Mouse (Mus musculus) embryonic facial prominence, embryonic 10.5 days (tissue): ENCODE results near the gene Il23a. TPM values are rescaled to one million over a fixed set of nuclear protein-coding genes. Genes with fewer than 3 reads are reported as not detected.
"Not testable (repeated sequence)": the region's sequence is repeated elsewhere in the genome, so short reads cannot be mapped to it uniquely, and the experiment has no call there.

ENCODE experiments used
- DNase-seq: peaks from one replicate; pipeline ENCODE4 v3.0.0-alpha.2; 2017; ENCODE audit warnings: low spot score
- H3K27ac ChIP-seq: fragments of 300-500 bp; sonication (generic); replicated peaks from 2 replicates; pipeline ENCODE4 v1.5.1; 2016; ENCODE audit warnings: mild to moderate bottlenecking
- H3K27me3 ChIP-seq: fragments of 300-500 bp; sonication (generic); replicated peaks from 2 replicates; pipeline ENCODE4 v1.6.1; 2016; ENCODE audit warnings: low read depth, mild to moderate bottlenecking; ENCODE audit not compliant: poor library complexity, severe bottlenecking
- H3K36me3 ChIP-seq: fragments of 300-500 bp; sonication (generic); replicated peaks from 2 replicates; pipeline ENCODE4 v1.6.1; 2016; ENCODE audit warnings: mild to moderate bottlenecking, moderate library complexity
- H3K4me1 ChIP-seq: fragments of 300-500 bp; sonication (generic); 2 replicates; pipeline ENCODE4 v1.6.1; 2016
- H3K4me3 ChIP-seq: fragments of 300-500 bp; sonication (generic); 2 replicates; pipeline ENCODE4 v1.5.1; 2016; ENCODE audit warnings: mild to moderate bottlenecking, moderate library complexity
- H3K9me3 ChIP-seq: fragments of 300-500 bp; sonication (generic); 2 replicates; pipeline ENCODE4 v1.6.1; 2016; ENCODE audit warnings: mild to moderate bottlenecking
- WGBS: fragments of 180-500 bp; shearing (Covaris S2); methylation state at CpG from one replicate; pipeline ENCODE4 v1.1.7; 2016; 5-methylcytosine and 5-hydroxymethylcytosine counted together
- polyA plus RNA-seq: library from polyadenylated mRNA; unstranded; fragments of >200 nt; fragmentation: Nextera tagmentation; extraction: Ambion mirVana; gene quantifications from 2 replicates; pipeline ENCODE4 v1.2.1, GENCODE M21; 2016

Gene Il23a
- polyA plus RNA-seq, 1 experiment from 2014 or later: not detected

- Histone ChIP-seq H3K27me3 (peaks cover 8% of the 10 kb centered on the region; the same call in 1 of the 2 replicates), H3K4me3 (no peak overlapping the region), H3K36me3 (peaks cover 6% of the 10 kb centered on the region; the same call in 1 of the 2 replicates), H3K4me1 (peaks cover 15% of the 10 kb centered on the region), H3K27ac (no peak overlapping the region), H3K9me3 (no peaks in the 10 kb centered on the region)
- WGBS: 66% methylated on average over 2 of the region's 2 CpGs
- no peak for DNase-seq
Observed at GRCm38 (mm10) chr10:128271883-128272282, 26.7 kb downstream of the Il23a start.

- DNase-seq: no peak
- H3K27me3 ChIP-seq: peaks cover 8% of the 10 kb centered on the region; the same call in 1 of the 2 replicates
- peaks cover 15% of the 10 kb centered on the region for H3K4me1 ChIP-seq
- no peaks in the 10 kb centered on the region; the same call in 1 of the 2 replicates for H3K36me3 ChIP-seq
- peak overlapping the region; percentile 86 for H3K27ac ChIP-seq
- no peaks in the 10 kb centered on the region for H3K9me3 ChIP-seq
- WGBS: 50% methylated on average over 7 of the region's 7 CpGs
- H3K4me3 ChIP-seq: peak overlapping the region; percentile 87
Observed at GRCm38 (mm10) chr10:128270866-128271265, 27.7 kb downstream of the Il23a start.

DNA sequence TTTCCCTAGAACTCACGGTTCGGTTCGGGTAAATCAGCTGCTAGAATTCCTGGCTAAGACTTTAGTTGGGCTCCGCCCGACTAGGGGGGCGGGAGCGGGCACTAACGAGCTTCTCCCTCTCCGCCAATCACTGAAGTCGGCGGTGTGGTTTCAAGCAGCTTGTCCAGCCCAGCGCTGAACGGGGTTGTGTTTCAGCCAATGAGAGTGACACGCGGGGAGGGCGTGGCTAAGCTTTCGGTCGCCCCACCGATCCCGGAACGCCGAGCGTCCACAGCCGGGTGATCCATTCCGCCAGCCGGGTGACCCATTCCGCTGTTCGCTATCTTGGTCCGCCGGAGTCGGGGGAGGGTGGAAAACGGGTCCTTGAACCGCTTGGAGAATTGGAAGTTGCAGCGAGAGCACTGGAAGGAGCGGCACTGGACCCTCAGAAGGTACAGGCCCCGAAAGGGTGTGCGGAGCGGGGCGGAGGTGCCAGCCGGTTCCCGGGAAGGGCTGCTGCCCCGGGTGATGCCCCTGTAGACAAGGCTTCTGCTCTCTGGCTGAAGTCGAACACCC lies 28.2 kb downstream of the Il23a start, which contains the start of gene Stat2:
Stat2 (plus strand) TSS at position 273 of the 555 bp plus-strand sequence.
- no peaks in the 10 kb centered on the region for H3K9me3 ChIP-seq
- peaks cover 8% of the 10 kb centered on the region; the same call in 1 of the 2 replicates for H3K27me3 ChIP-seq
- peaks cover 15% of the 10 kb centered on the region for H3K4me1 ChIP-seq
- under 1% methylated on average over 43 of the region's 43 CpGs for WGBS
- no peaks in the 10 kb centered on the region; the same call in 1 of the 2 replicates for H3K36me3 ChIP-seq
- peak within 1 kb of the TSS; percentile 86 for H3K27ac ChIP-seq
- DNase-seq: peak; percentile 97
- H3K4me3 ChIP-seq: peak within 1 kb of the TSS; percentile 87

- no peaks in the 10 kb centered on the region for H3K9me3 ChIP-seq
- H3K4me3 ChIP-seq: peak overlapping the region; percentile 4; the same call in 1 of the 2 replicates
- WGBS: 88% methylated on average over 16 of the region's 16 CpGs
- DNase-seq: no peak
- H3K36me3 ChIP-seq: no peaks in the 10 kb centered on the region; the same call in 1 of the 2 replicates
- H3K27me3 ChIP-seq: peaks cover 8% of the 10 kb centered on the region; the same call in 1 of the 2 replicates
- H3K27ac ChIP-seq: no peak overlapping the region
- H3K4me1 ChIP-seq: peaks cover 15% of the 10 kb centered on the region
Observed at GRCm38 (mm10) chr10:128269206-128269910, 29.2 kb downstream of the Il23a start.

GRCm38 (mm10) chr10:128268371-128268770 lies 30.2 kb downstream of the Il23a start, which contains the start of gene Apof:
TSS of gene Apof (plus strand) at chr10:128268671.
- DNase-seq: no peak
- Histone ChIP-seq H3K36me3 (no peaks in the 10 kb centered on the region; the same call in 1 of the 2 replicates), H3K9me3 (no peaks in the 10 kb centered on the region), H3K4me1 (peaks cover 15% of the 10 kb centered on the region), H3K4me3 (peak within 1 kb of the TSS; percentile 4; the same call in 1 of the 2 replicates), H3K27ac (no peak within 1 kb of the TSS), H3K27me3 (peaks cover 8% of the 10 kb centered on the region; the same call in 1 of the 2 replicates)
- 71% methylated on average over 6 of the region's 6 CpGs for WGBS

- Histone ChIP-seq H3K27ac (no peak overlapping the region), H3K4me3 (no peak overlapping the region), H3K27me3 (no peaks in the 10 kb centered on the region), H3K9me3 (no peaks in the 10 kb centered on the region), H3K36me3 (no peaks in the 10 kb centered on the region), H3K4me1 (peaks cover 3% of the 10 kb centered on the region; the same call in 1 of the 2 replicates)
- WGBS: 78% methylated on average over 6 of the region's 6 CpGs
- DNase-seq: no peak
Observed at GRCm38 (mm10) chr10:128263393-128264310, 34.9 kb downstream of the Il23a start.

DNA sequence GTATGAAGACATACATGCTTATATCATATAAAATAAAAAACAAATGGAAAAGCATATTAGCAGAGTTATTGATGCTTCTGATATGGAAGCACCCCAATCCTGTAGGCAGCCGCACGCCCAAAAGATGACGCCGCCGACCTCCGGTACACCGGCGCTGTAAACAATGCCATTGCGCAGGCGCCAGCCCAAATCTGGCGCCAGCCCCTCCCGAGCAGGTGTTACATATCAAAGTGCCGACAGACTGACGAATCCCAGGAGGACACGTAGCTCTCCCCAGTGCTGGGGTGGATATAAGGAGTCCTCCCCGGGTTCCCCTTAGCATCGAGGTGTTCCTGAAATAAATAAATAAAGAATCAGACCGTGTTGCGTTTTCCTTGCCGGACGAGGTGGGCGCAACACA lies 36.3 kb downstream of the Il23a start:
- H3K4me3 ChIP-seq: no peak overlapping the region
- H3K27ac ChIP-seq: no peak overlapping the region
- no peak for DNase-seq
- no peaks in the 10 kb centered on the region for H3K4me1 ChIP-seq
- H3K36me3 ChIP-seq: no peaks in the 10 kb centered on the region
- 83% methylated on average over 22 of the region's 22 CpGs for WGBS
- no peaks in the 10 kb centered on the region for H3K9me3 ChIP-seq
- no peaks in the 10 kb centered on the region for H3K27me3 ChIP-seq

GRCm38 (mm10) chr10:128260376-128260775 lies 38.2 kb downstream of the Il23a start:
- H3K27me3 ChIP-seq, H3K9me3 ChIP-seq, H3K4me3 ChIP-seq, DNase-seq, H3K27ac ChIP-seq, H3K4me1 ChIP-seq, H3K36me3 ChIP-seq: not testable (repeated sequence)
- WGBS: 89% methylated on average over 7 of the region's 7 CpGs

- DNase-seq: no peak
- Histone ChIP-seq H3K4me3 (no peak overlapping the region), H3K36me3 (no peaks in the 10 kb centered on the region), H3K27ac (no peak overlapping the region), H3K27me3 (no peaks in the 10 kb centered on the region), H3K9me3 (no peaks in the 10 kb centered on the region), H3K4me1 (peaks cover 5% of the 10 kb centered on the region; the same call in 1 of the 2 replicates)
- 91% methylated on average over 5 of the region's 5 CpGs for WGBS
Observed at GRCm38 (mm10) chr10:128259946-128260345, 38.6 kb downstream of the Il23a start.

DNA sequence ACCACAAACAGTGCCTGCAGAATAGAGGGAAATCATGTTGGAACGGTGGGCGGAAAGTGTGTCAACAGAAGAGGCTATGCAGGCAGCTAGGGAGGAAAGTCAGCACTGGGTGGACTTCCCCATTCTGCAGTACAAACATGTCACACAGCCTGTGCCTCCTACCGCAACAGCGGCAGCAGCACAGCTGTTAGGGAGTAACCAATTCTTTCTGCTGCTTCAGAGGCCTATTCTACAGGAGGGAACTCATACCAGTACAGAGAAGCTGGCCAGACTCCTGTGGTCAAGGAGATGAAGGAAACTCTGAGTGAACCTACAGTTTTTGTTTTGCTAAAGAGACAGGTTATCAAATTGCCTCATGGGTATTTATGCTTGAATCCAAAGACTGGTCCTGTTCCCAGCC lies 39.6 kb downstream of the Il23a start:
- no peak overlapping the region for H3K4me3 ChIP-seq
- H3K4me1 ChIP-seq: peaks cover 5% of the 10 kb centered on the region; the same call in 1 of the 2 replicates
- no peaks in the 10 kb centered on the region for H3K9me3 ChIP-seq
- no peaks in the 10 kb centered on the region for H3K27me3 ChIP-seq
- peaks cover 10% of the 10 kb centered on the region; the same call in 1 of the 2 replicates for H3K36me3 ChIP-seq
- no peak overlapping the region for H3K27ac ChIP-seq
- no peak for DNase-seq
- 85% methylated on average over 4 of the region's 4 CpGs for WGBS

DNA sequence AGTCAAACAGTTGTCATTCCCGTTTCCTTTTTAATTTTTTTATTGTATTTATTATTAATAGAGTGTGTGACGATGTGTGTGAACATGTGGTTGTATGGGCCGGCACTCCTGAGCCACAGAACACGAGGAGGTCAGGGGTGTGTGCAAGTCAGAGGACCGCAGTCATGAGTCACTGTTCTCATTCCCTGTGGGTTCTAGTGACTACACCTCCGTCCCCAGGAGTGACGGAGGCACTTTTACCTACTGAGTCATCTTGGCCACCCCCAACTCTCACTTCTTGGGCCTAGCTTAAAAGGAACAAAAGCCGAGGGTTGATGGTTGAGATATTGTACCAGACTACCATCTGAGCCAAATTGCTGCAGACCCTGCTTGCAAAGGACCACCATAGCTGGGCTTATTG lies 42.2 kb downstream of the Il23a start:
- Histone ChIP-seq H3K36me3 (peaks cover 35% of the 10 kb centered on the region), H3K4me3 (no peak overlapping the region), H3K9me3 (no peaks in the 10 kb centered on the region), H3K27me3 (no peaks in the 10 kb centered on the region), H3K4me1 (peaks cover 5% of the 10 kb centered on the region; the same call in 1 of the 2 replicates), H3K27ac (no peak overlapping the region)
- 89% methylated on average over 8 of the region's 8 CpGs for WGBS
- no peak for DNase-seq

- H3K4me3 ChIP-seq: no peak overlapping the region
- H3K27ac ChIP-seq: no peak overlapping the region
- peaks cover 5% of the 10 kb centered on the region; the same call in 1 of the 2 replicates for H3K4me1 ChIP-seq
- H3K27me3 ChIP-seq: no peaks in the 10 kb centered on the region
- H3K36me3 ChIP-seq: peaks cover 39% of the 10 kb centered on the region
- no peaks in the 10 kb centered on the region for H3K9me3 ChIP-seq
- no peak for DNase-seq
- WGBS: 93% methylated on average over 8 of the region's 8 CpGs
Observed at GRCm38 (mm10) chr10:128255925-128256324, 42.6 kb downstream of the Il23a start.
